Mouse (Mus musculus) ES-Bruce4 (cell line): ENCODE results near the gene Vps37b.

Experiments used
- CTCF ChIP-seq: IDR thresholded peaks from one replicate; pipeline ENCODE4 v1.8.1; 2011; ENCODE audit warnings: low read depth, low read length
- EP300 ChIP-seq: IDR thresholded peaks from 2 replicates; pipeline ENCODE4 v1.6.1; 2011; ENCODE audit warnings: low read depth, low read length; ENCODE audit not compliant: insufficient read depth
- POLR2A ChIP-seq: IDR thresholded peaks from one replicate; pipeline ENCODE4 v1.8.1; 2011; ENCODE audit warnings: low read length; ENCODE audit not compliant: insufficient read depth

DNA sequence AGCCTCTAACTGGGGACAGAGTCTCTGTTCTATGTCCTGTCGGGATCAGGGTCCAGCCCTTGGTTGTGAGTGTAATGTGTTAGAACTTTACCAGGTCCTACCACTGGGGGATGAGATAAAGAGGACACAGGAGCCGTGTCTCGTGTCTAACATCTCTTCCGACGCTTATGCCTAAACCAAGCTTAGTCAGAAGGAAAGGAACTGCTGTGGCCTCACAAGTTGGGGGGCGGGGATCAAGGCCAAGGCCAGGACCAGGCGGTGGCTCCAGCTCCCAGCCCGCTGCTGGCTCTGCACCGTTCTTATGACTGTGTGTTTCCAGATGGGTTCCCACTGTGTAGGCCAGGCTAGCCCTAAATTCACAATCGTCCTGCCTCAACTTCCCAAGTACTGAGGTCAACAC lies 19.2 kb downstream of the Vps37b start:
- TF ChIP-seq CTCF (no peak), POLR2A (no peak), EP300 (no peak)
